ENCODE assay signal across 15 mouse cellular contexts in genomic region chr13:16564988-16565387, GRCm38 (mm10).
"Had no signal": no experiment of that assay in that cellular context is flagged by ENCODE, and none has a peak within 500 bp of the region (broad histone marks: within the 10 kb centered on the region; RNA-seq: fewer than 3 reads in every experiment).

No protein-coding gene starts in this region.

- H3K4me2 ChIP-seq: intestine, embryonic 15.5 days; limb, embryonic 15.5 days; liver, embryonic 12.5 days; midbrain, embryonic 13.5 days; neural tube, embryonic 15.5 days had no signal

- H3K36me3 ChIP-seq: intestine, embryonic 15.5 days; limb, embryonic 15.5 days; liver, embryonic 12.5 days; midbrain, embryonic 13.5 days; neural tube, embryonic 15.5 days had no signal

- H3K9me3 ChIP-seq: intestine, embryonic 15.5 days; limb, embryonic 15.5 days; liver, embryonic 12.5 days; midbrain, embryonic 13.5 days; neural tube, embryonic 15.5 days had no signal

- H3K4me1 ChIP-seq: intestine, embryonic 15.5 days; limb, embryonic 15.5 days; liver, embryonic 12.5 days; midbrain, embryonic 13.5 days; neural tube, embryonic 15.5 days had no signal

- H3K27ac ChIP-seq: intestine, embryonic 15.5 days; layer of hippocampus, adult 2 months; limb, embryonic 15.5 days; liver, embryonic 12.5 days; midbrain, embryonic 13.5 days; neural tube, embryonic 15.5 days; stomach, postnatal 0 days had no signal

- DNase-seq: kidney, adult 18-20 months; kidney, postnatal 36 days; left cerebral cortex, postnatal 4 days; lung, postnatal 14 days; right cerebral cortex, adult 18-20 months; right cerebral cortex, postnatal 25 days; thymus, postnatal 4 days had no signal

- H3K27me3 ChIP-seq: intestine, embryonic 15.5 days; limb, embryonic 15.5 days; liver, embryonic 12.5 days; midbrain, embryonic 13.5 days; neural tube, embryonic 15.5 days had no signal

- H3K9ac ChIP-seq: intestine, embryonic 15.5 days; limb, embryonic 15.5 days; liver, embryonic 12.5 days; midbrain, embryonic 13.5 days; neural tube, embryonic 15.5 days had no signal

- H3K4me3 ChIP-seq: intestine, embryonic 15.5 days; layer of hippocampus, adult 2 months; limb, embryonic 15.5 days; liver, embryonic 12.5 days; midbrain, embryonic 13.5 days; myocyte; neural tube, embryonic 15.5 days had no signal

- ATAC-seq: intestine, embryonic 15.5 days; liver, embryonic 12.5 days; midbrain, embryonic 13.5 days had no signal
